Mouse (Mus musculus) Patski (cell line): Measurements from ENCODE around the gene Pex1. TPM values are rescaled to one million over a fixed set of nuclear protein-coding genes. Genes with fewer than 3 reads are reported as not detected.

ENCODE experiments used
- ATAC-seq: fragments of 100-300 bp; one replicate; pipeline ENCODE4 v1.8.0; 2021
- CTCF ChIA-PET: fragments of 350-600 bp; sonication (Branson Sonifier 250); formaldehyde crosslinking; loops from one replicate; lab custom pipeline; 2022; ENCODE audit warnings: inconsistent platforms; lab: Charles Lee
- POLR2A ChIA-PET: fragments of 350-600 bp; sonication (Branson Sonifier 250); formaldehyde crosslinking; loops from one replicate; lab custom pipeline; 2022; ENCODE audit warnings: antibody characterized with exemption, inconsistent platforms; lab: Charles Lee
- DNase-seq: peaks from one replicate; pipeline ENCODE4 v3.0.0-alpha.2; 2011; ENCODE audit warnings: low read depth, low spot score
- H3K27me3 ChIP-seq: fragments of 371-371 bp; one replicate; pipeline ENCODE4 v1.5.1; 2021
- CTCF ChIP-seq: fragments of 100-300 bp; IDR thresholded peaks from one replicate; pipeline ENCODE4 v1.5.1; 2021
- in situ Hi-C: fragments of 300-500 bp; cut with MboI; formaldehyde crosslinking; loops from 3 replicates; pipeline ENCODE4 v1.11.1; 2018; ENCODE audit warnings: low pct_unique_long_range_greater_than_20kb, mixed read lengths
- polyA plus RNA-seq: library from polyadenylated mRNA; unstranded; gene quantifications from one replicate; pipeline ENCODE4 v1.2.3, GENCODE M21; 2021

Gene Pex1
- 34.7 TPM for polyA plus RNA-seq

GRCm38 (mm10) chr5:3595693-3596398 is at the start of gene Pex1:
Gene Pex1, plus strand, starts transcription at chr5:3596066.
- H3K27me3 ChIP-seq: no peaks in the 10 kb centered on the region
- TF ChIP-seq CTCF: no peak
- DNase-seq: peak; percentile 88
- ChIA-PET CTCF (interaction anchor here (0.6 to 2.1 kb wide), 7 partner anchors 9 to 1168 kb away, joined by 3 to 7 read pairs (median 4); no protein-coding TSS in a partner anchor), POLR2A (no interaction called here)
- ATAC-seq: peak; percentile 98
- in situ Hi-C loops: no loop called here

- ATAC-seq (no peak), DNase-seq (no peak)
- ChIA-PET POLR2A (interaction anchor here (1.5 kb wide), 1 partner anchor 21 kb away, joined by 3 read pairs; no protein-coding TSS in a partner anchor), CTCF (no interaction called here)
- no peak for TF ChIP-seq CTCF
- in situ Hi-C loops: no loop called here
- H3K27me3 ChIP-seq: no peaks in the 10 kb centered on the region
Measured at GRCm38 (mm10) chr5:3546226-3546625, 49.6 kb upstream of the Pex1 start.

- ChIA-PET CTCF (no interaction called here), POLR2A (no interaction called here)
- DNase-seq (no peak), ATAC-seq (no peak)
- no peaks in the 10 kb centered on the region for H3K27me3 ChIP-seq
- no peak for TF ChIP-seq CTCF
- in situ Hi-C loops: no loop called here
Measured at GRCm38 (mm10) chr5:3551481-3551880, 44.4 kb upstream of the Pex1 start.

GRCm38 (mm10) chr5:3554198-3554597 is 41.7 kb upstream of the Pex1 start:
- no peaks in the 10 kb centered on the region for H3K27me3 ChIP-seq
- ATAC-seq (no peak), DNase-seq (no peak)
- no peak for TF ChIP-seq CTCF
- POLR2A ChIA-PET: no interaction called here
- in situ Hi-C loops: no loop called here
- CTCF ChIA-PET: interaction anchor here (1.0 kb wide), 1 partner anchor 51 kb away, joined by 3 read pairs; no protein-coding TSS in a partner anchor

GRCm38 (mm10) chr5:3571266-3571665 is 24.6 kb upstream of the Pex1 start, which contains the start of gene 1700109H08Rik:
Gene 1700109H08Rik, plus strand, starts transcription at chr5:3571566.
- no peak for DNase-seq
- no peak for TF ChIP-seq CTCF
- ChIA-PET CTCF (interaction anchor here (1.5 to 1.9 kb wide), 2 partner anchors 9 to 10 kb away, joined by 6 to 7 read pairs; no protein-coding TSS in a partner anchor), POLR2A (no interaction called here)
- in situ Hi-C loops: no loop called here
- no peaks in the 10 kb centered on the region for H3K27me3 ChIP-seq
- ATAC-seq: no peak

GRCm38 (mm10) chr5:3574825-3575224 is 21.0 kb upstream of the Pex1 start:
- H3K27me3 ChIP-seq: no peaks in the 10 kb centered on the region
- in situ Hi-C loops: no loop called here
- DNase-seq (no peak), ATAC-seq (no peak)
- peak; percentile 21 for TF ChIP-seq CTCF
- CTCF ChIA-PET: interaction anchor here (0.7 kb wide), 1 partner anchor 15 kb away, joined by 3 read pairs; no protein-coding TSS in a partner anchor
- POLR2A ChIA-PET: no interaction called here

- ATAC-seq: no peak
- in situ Hi-C loops: no loop called here
- no peak for DNase-seq
- no peak for TF ChIP-seq CTCF
- no peaks in the 10 kb centered on the region for H3K27me3 ChIP-seq
- POLR2A ChIA-PET: no interaction called here
- CTCF ChIA-PET: no interaction called here
Measured at GRCm38 (mm10) chr5:3577939-3578338, 17.9 kb upstream of the Pex1 start.

- in situ Hi-C loops: no loop called here
- POLR2A ChIA-PET: no interaction called here
- no peaks in the 10 kb centered on the region for H3K27me3 ChIP-seq
- ATAC-seq (no peak), DNase-seq (no peak)
- no peak for TF ChIP-seq CTCF
- CTCF ChIA-PET: interaction anchor here (0.7 to 1.1 kb wide), 2 partner anchors 20 to 355 kb away, joined by 3 to 5 read pairs; no protein-coding TSS in a partner anchor
Measured at GRCm38 (mm10) chr5:3579066-3579465, 16.8 kb upstream of the Pex1 start.

- in situ Hi-C loops: no loop called here
- H3K27me3 ChIP-seq: no peaks in the 10 kb centered on the region
- CTCF ChIA-PET: interaction anchor here (0.6 to 2.1 kb wide), 9 partner anchors 9 to 1167 kb away, joined by 3 to 7 read pairs (median 4); no protein-coding TSS in a partner anchor
- ATAC-seq (peak; percentile 91), DNase-seq (peak; percentile 54)
- TF ChIP-seq CTCF: peak; percentile 93
- POLR2A ChIA-PET: no interaction called here
Measured at GRCm38 (mm10) chr5:3596399-3596766, 517 bp downstream of the Pex1 start, which contains the start of gene Rbm48. Gene Rbm48, minus strand, starts transcription at chr5:3596585.

GRCm38 (mm10) chr5:3597171-3597570 is 1.3 kb downstream of the Pex1 start:
- in situ Hi-C loops: no loop called here
- POLR2A ChIA-PET: no interaction called here
- CTCF ChIA-PET: interaction anchor here (0.7 to 2.1 kb wide), 8 partner anchors 8 to 108 kb away, joined by 3 to 7 read pairs (median 4); no protein-coding TSS in a partner anchor

GRCm38 (mm10) chr5:3598766-3599165 is 2.9 kb downstream of the Pex1 start:
- ChIA-PET POLR2A (interaction anchor here (0.6 kb wide), 1 partner anchor 97 kb away, joined by 3 read pairs; no protein-coding TSS in a partner anchor), CTCF (no interaction called here)
- H3K27me3 ChIP-seq: no peaks in the 10 kb centered on the region
- no peak for DNase-seq
- ATAC-seq: no peak
- in situ Hi-C loops: no loop called here
- TF ChIP-seq CTCF: no peak

More at GRCm38 (mm10) chr5:3597171-3597570, 1.3 kb downstream of the Pex1 start:
- ATAC-seq (no peak), DNase-seq (no peak)
- TF ChIP-seq CTCF: no peak
- H3K27me3 ChIP-seq: no peaks in the 10 kb centered on the region
